Comparison of ENCODE assay signal across 8 mouse cellular contexts in the genomic region with DNA sequence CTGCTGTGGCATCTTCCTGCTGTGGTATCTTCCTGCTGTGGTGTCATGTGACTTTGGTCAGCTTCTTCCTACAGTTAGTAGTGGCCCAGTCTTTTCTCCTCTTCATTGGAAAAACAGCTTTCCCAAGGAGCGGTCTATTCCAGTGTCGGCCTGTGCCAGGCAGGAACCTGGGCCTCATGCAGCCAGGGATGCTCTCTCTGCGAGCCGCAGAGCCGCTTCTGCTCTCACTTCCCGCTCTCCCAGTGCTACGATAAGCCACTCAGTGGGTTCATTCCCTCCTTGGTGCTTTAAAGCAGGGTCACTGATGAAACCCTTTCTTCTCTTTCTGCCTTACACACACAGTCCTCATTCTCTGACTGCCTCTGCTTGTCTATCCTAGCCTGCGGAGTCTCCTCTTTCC. TPM values are rescaled to one million over a fixed set of nuclear protein-coding genes. Genes with fewer than 3 reads are reported as not detected.
DNase-seq lines count a peak whose midpoint lies in the region; ATAC-seq and TF ChIP-seq lines count a peak whose summit lies in the region.

No protein-coding gene starts in this region.

- intact Hi-C loops in left cerebral cortex, adult 2 months (cut with DNase I): loop anchor here (2.0 kb wide), 1 partner anchor 51 kb away; no protein-coding TSS in a partner anchor
- intact Hi-C loops in left cerebral cortex, postnatal 36 days (cut with DNase I): loop anchor here (2.0 kb wide), 1 partner anchor 53 kb away; the partner anchor contains the start of gene Dip2b

- ATAC-seq in intestine, embryonic 16.5 days: no peak
- no peak for ATAC-seq in neural tube, embryonic 14.5 days (ENCODE audit: low read depth)

- H3K27me3 ChIP-seq in cerebellum, adult 2 months (ENCODE audit: control insufficient read depth, insufficient read depth, low read length): no peaks in the 10 kb centered on the region
- no peaks in the 10 kb centered on the region for H3K27me3 ChIP-seq in intestine, embryonic 16.5 days (replicated peaks; ENCODE audit: control insufficient read depth, insufficient read depth, low read length)
- no peaks in the 10 kb centered on the region for H3K27me3 ChIP-seq in neural tube, embryonic 14.5 days (ENCODE audit: control insufficient read depth, insufficient read depth, low read length)

- H3K9me3 ChIP-seq in intestine, embryonic 16.5 days (ENCODE audit: control insufficient read depth, low read length): no peaks in the 10 kb centered on the region
- H3K9me3 ChIP-seq in neural tube, embryonic 14.5 days (ENCODE audit: control insufficient read depth, low read length): no peaks in the 10 kb centered on the region

- DNase-seq in cerebellum, adult 2 months: peak; percentile 34 to 40
- DNase-seq in cerebellum, postnatal 36 days: no peak
- no peak for DNase-seq in left cerebral cortex, adult 2 months (ENCODE audit: extremely low spot score in 1 of 2, low spot score in 2 of 2)
- DNase-seq in left cerebral cortex, postnatal 36 days (ENCODE audit: low spot score in 2 of 2): no peak
- no peak for DNase-seq in T-cell, adult 2 months (ENCODE audit: low spot score)
- no peak for DNase-seq in urinary bladder, postnatal 14 days (ENCODE audit: low spot score)

- peak overlapping the region; percentile 33 for H3K4me3 ChIP-seq in cerebellum, adult 2 months (replicated peaks; ENCODE audit: insufficient read depth, low read depth, low read length)
- no peak overlapping the region for H3K4me3 ChIP-seq in left cerebral cortex, adult 2 months
- H3K4me3 ChIP-seq in intestine, embryonic 16.5 days (ENCODE audit: low read length): no peak overlapping the region
- H3K4me3 ChIP-seq in neural tube, embryonic 14.5 days (ENCODE audit: low read depth, low read length): no peak overlapping the region

- H3K9ac ChIP-seq in intestine, embryonic 16.5 days (ENCODE audit: low read depth, low read length): peak overlapping the region; percentile 36; the same call in 1 of the 2 replicates
- H3K9ac ChIP-seq in neural tube, embryonic 14.5 days (replicated peaks; ENCODE audit: low read depth, low read length): no peak overlapping the region

- no peak for TF ChIP-seq POLR2A in cerebellum, adult 2 months (IDR thresholded peaks at IDR 0.05; ENCODE audit: borderline replicate concordance, insufficient read depth, low read length)

- peak overlapping the region; percentile 65 for H3K27ac ChIP-seq in cerebellum, adult 2 months (ENCODE audit: insufficient read depth, low read length)
- peak overlapping the region; percentile 22 for H3K27ac ChIP-seq in left cerebral cortex, adult 2 months
- H3K27ac ChIP-seq in intestine, embryonic 16.5 days (ENCODE audit: low read length): no peak overlapping the region
- H3K27ac ChIP-seq in neural tube, embryonic 14.5 days (ENCODE audit: low read depth, low read length): 0 out of 2 replicates have a peak overlapping the region, but pooled peaks have one; percentile 41

- no peaks in the 10 kb centered on the region for H3K36me3 ChIP-seq in intestine, embryonic 16.5 days (ENCODE audit: control insufficient read depth, insufficient read depth, low read length)
- no peaks in the 10 kb centered on the region for H3K36me3 ChIP-seq in neural tube, embryonic 14.5 days (ENCODE audit: control insufficient read depth, insufficient read depth, low read length)

- WGBS in cerebellum, adult 2 months: 11% methylated on average over 8 of the region's 8 CpGs
- 52% methylated on average over 8 of the region's 8 CpGs for WGBS in intestine, embryonic 16.5 days
- WGBS in neural tube, embryonic 14.5 days: 53% methylated on average over 8 of the region's 8 CpGs

- H3K4me1 ChIP-seq in cerebellum, adult 2 months (ENCODE audit: control insufficient read depth, insufficient read depth, low read length): peaks cover 39% of the 10 kb centered on the region
- peaks cover 28% of the 10 kb centered on the region for H3K4me1 ChIP-seq in intestine, embryonic 16.5 days (ENCODE audit: control insufficient read depth, insufficient read depth, low read length)
- peaks cover 22% of the 10 kb centered on the region for H3K4me1 ChIP-seq in neural tube, embryonic 14.5 days (ENCODE audit: control insufficient read depth, insufficient read depth, low read length)

- TF ChIP-seq CTCF in cerebellum, adult 2 months (IDR thresholded peaks at IDR 0.05; ENCODE audit: borderline replicate concordance, insufficient read depth, low read depth, low read length): no peak
- no peak for TF ChIP-seq CTCF in left cerebral cortex, adult 2 months (IDR thresholded peaks at IDR 0.05)

- H3K4me2 ChIP-seq in intestine, embryonic 16.5 days (ENCODE audit: low read depth, low read length): no peak overlapping the region; the same call in 1 of the 2 replicates
- H3K4me2 ChIP-seq in neural tube, embryonic 14.5 days (ENCODE audit: low read depth, low read length): no peak overlapping the region

RNA-seq across cellular contexts. Expression of gene Dip2b, which starts 53.4 kb away (rescaled TPM):
- polyA plus RNA-seq in cerebellum, adult 2 months (2012; rRNA removed): 40.4 and 42.6 TPM in 2 replicates
- 10 to 100 TPM; 62.6 to 71.3 TPM for total RNA-seq in left cerebral cortex, adult 2 months (2021)
- total RNA-seq in left cerebral cortex, postnatal 36 days (2021): 10 to 100 TPM; 64.8 to 68.3 TPM
- 5.6 and 6.3 TPM in 2 replicates for polyA plus RNA-seq in intestine, embryonic 16.5 days (2015; fragmentation: Nextera tagmentation; extraction: Ambion mirVana)
- polyA plus RNA-seq in neural tube, embryonic 14.5 days (2014; fragmentation: Nextera tagmentation; extraction: Ambion mirVana): 31.0 and 32.6 TPM in 2 replicates

Comparison
In these comparisons a context has a peak if more than half of its experiments do, and no peak if none do; other contexts are left out.
1. DNase-seq: peak in cerebellum, adult 2 months (2 of 2); none in cerebellum, postnatal 36 days (0 of 2), left cerebral cortex, adult 2 months (0 of 2), left cerebral cortex, postnatal 36 days (0 of 2), T-cell, adult 2 months (single experiment) and urinary bladder, postnatal 14 days (single experiment).